Mouse (Mus musculus) neural tube, embryonic 14.5 days (tissue): Measurements from ENCODE around the gene Rac1. TPM values are rescaled to one million over a fixed set of nuclear protein-coding genes. Genes with fewer than 3 reads are reported as not detected.
"Not testable (repeated sequence)": the region's sequence is repeated elsewhere in the genome, so short reads cannot be mapped to it uniquely, and the experiment has no call there.

Source experiments
- ATAC-seq: fragments of 200-750 bp; cut with Nextera tagmentation; 2 replicates; pipeline ENCODE4 v1.8.0; 2017; ENCODE audit warnings: low read depth, mild to moderate bottlenecking, moderate TSS enrichment, moderate library complexity
- H3K27ac ChIP-seq: fragments of 300-500 bp; sonication (generic); 2 replicates; pipeline ENCODE4 v1.5.1; 2014; ENCODE audit warnings: low read depth, mild to moderate bottlenecking, control low read depth, low read length, moderate library complexity, mixed read lengths
- H3K27me3 ChIP-seq: fragments of 300-500 bp; sonication (generic); 2 replicates; pipeline ENCODE4 v1.6.1; 2014; ENCODE audit warnings: low read length; ENCODE audit not compliant: control insufficient read depth, insufficient read depth
- H3K36me3 ChIP-seq: fragments of 300-500 bp; sonication (generic); 2 replicates; pipeline ENCODE4 v1.6.1; 2014; ENCODE audit warnings: low read length, mixed read lengths; ENCODE audit not compliant: control insufficient read depth, insufficient read depth
- H3K4me1 ChIP-seq: fragments of 300-500 bp; sonication (generic); 2 replicates; pipeline ENCODE4 v1.6.1; 2014; ENCODE audit warnings: low read length; ENCODE audit not compliant: control insufficient read depth, insufficient read depth
- H3K4me2 ChIP-seq: fragments of 300-500 bp; sonication (generic); 2 replicates; pipeline ENCODE4 v1.6.1; 2014; ENCODE audit warnings: mild to moderate bottlenecking, low read depth, low read length, control low read depth
- H3K4me3 ChIP-seq: fragments of 300-500 bp; sonication (generic); 2 replicates; pipeline ENCODE4 v1.5.1; 2014; ENCODE audit warnings: low read depth, low read length, control low read depth, mixed read lengths
- H3K9ac ChIP-seq: fragments of 300-500 bp; sonication (generic); replicated peaks from 2 replicates; pipeline ENCODE4 v1.6.1; 2014; ENCODE audit warnings: low read depth, mild to moderate bottlenecking, control low read depth, low read length, mixed read lengths
- H3K9me3 ChIP-seq: fragments of 300-500 bp; sonication (generic); 2 replicates; pipeline ENCODE4 v1.6.1; 2016; ENCODE audit warnings: low read length; ENCODE audit not compliant: control insufficient read depth
- WGBS: fragments of 180-500 bp; shearing (Covaris S2); extraction: QIAGEN DNeasy Blood & Tissue Kit; methylation state at CpG from one replicate; pipeline ENCODE4 v1.1.7; 2014; 5-methylcytosine and 5-hydroxymethylcytosine counted together
- polyA plus RNA-seq: library from polyadenylated mRNA; unstranded; fragments of >200 nt; fragmentation: Nextera tagmentation; extraction: Ambion mirVana; gene quantifications from 2 replicates; pipeline ENCODE4 v1.2.1, GENCODE M21; 2014

Rac1 gene
- polyA plus RNA-seq, 1 experiment from 2014 or later = 454 TPM

GRCm38 (mm10) chr5:143561009-143561408, 33.2 kb upstream of the Rac1 start:
- no peaks in the 10 kb centered on the region for H3K27me3 ChIP-seq
- no peak overlapping the region for H3K4me3 ChIP-seq
- no peak overlapping the region for H3K9ac ChIP-seq
- ATAC-seq = no peak
- H3K9me3 ChIP-seq = no peaks in the 10 kb centered on the region
- no peaks in the 10 kb centered on the region for H3K4me1 ChIP-seq
- 93% methylated on average over 4 of the region's 4 CpGs for WGBS
- H3K27ac ChIP-seq = no peak overlapping the region
- H3K4me2 ChIP-seq = no peak overlapping the region
- H3K36me3 ChIP-seq = no peaks in the 10 kb centered on the region

- WGBS = 98% methylated on average over 3 of the region's 3 CpGs
- no peak overlapping the region for H3K9ac ChIP-seq
- H3K4me3 ChIP-seq = no peak overlapping the region
Measured at GRCm38 (mm10) chr5:143558731-143559130, 30.9 kb upstream of the Rac1 start.

GRCm38 (mm10) chr5:143555233-143555632, 27.4 kb upstream of the Rac1 start:
- Histone ChIP-seq H3K4me3 (no peak overlapping the region), H3K4me2 (no peak overlapping the region), H3K9ac (no peak overlapping the region), H3K27me3 (no peaks in the 10 kb centered on the region), H3K27ac (no peak overlapping the region), H3K9me3 (no peaks in the 10 kb centered on the region), H3K36me3 (no peaks in the 10 kb centered on the region), H3K4me1 (peaks cover 4% of the 10 kb centered on the region)
- no peak for ATAC-seq
- WGBS = 79% methylated on average over 6 of the region's 6 CpGs

More at GRCm38 (mm10) chr5:143558731-143559130, 30.9 kb upstream of the Rac1 start:
- Histone ChIP-seq H3K27me3 (no peaks in the 10 kb centered on the region), H3K4me2 (no peak overlapping the region), H3K27ac (no peak overlapping the region), H3K9me3 (no peaks in the 10 kb centered on the region), H3K36me3 (no peaks in the 10 kb centered on the region), H3K4me1 (no peaks in the 10 kb centered on the region)
- no peak for ATAC-seq

GRCm38 (mm10) chr5:143552911-143553310, 25.1 kb upstream of the Rac1 start:
- ATAC-seq = no peak
- H3K4me2 ChIP-seq = no peak overlapping the region
- no peak overlapping the region for H3K4me3 ChIP-seq
- H3K9me3 ChIP-seq = no peaks in the 10 kb centered on the region
- no peaks in the 10 kb centered on the region for H3K27me3 ChIP-seq
- WGBS = 64% methylated on average over 6 of the region's 6 CpGs
- H3K36me3 ChIP-seq = no peaks in the 10 kb centered on the region
- peaks cover 13% of the 10 kb centered on the region for H3K4me1 ChIP-seq
- no peak overlapping the region for H3K27ac ChIP-seq
- no peak overlapping the region for H3K9ac ChIP-seq

- not testable (repeated sequence) for H3K9me3 ChIP-seq, H3K27me3 ChIP-seq, H3K36me3 ChIP-seq
- ATAC-seq = peak; percentile 62
- Histone ChIP-seq H3K4me1 (peaks cover 13% of the 10 kb centered on the region), H3K27ac (peak overlapping the region; percentile 66), H3K4me2 (peak overlapping the region; percentile 84), H3K4me3 (peak overlapping the region; percentile 78), H3K9ac (peak overlapping the region; percentile 76)
- 0% methylated on average over 20 of the region's 28 CpGs for WGBS
Measured at GRCm38 (mm10) chr5:143548922-143549321, 21.1 kb upstream of the Rac1 start.

- H3K27ac ChIP-seq = peak overlapping the region; percentile 66
- WGBS = under 1% methylated on average over 37 of the region's 37 CpGs
- peak overlapping the region; percentile 76 for H3K9ac ChIP-seq
- H3K36me3 ChIP-seq = no peaks in the 10 kb centered on the region
- ATAC-seq = peak; percentile 92
- peaks cover 13% of the 10 kb centered on the region for H3K4me1 ChIP-seq
- no peaks in the 10 kb centered on the region for H3K27me3 ChIP-seq
- peak overlapping the region; percentile 78 for H3K4me3 ChIP-seq
- H3K4me2 ChIP-seq = peak overlapping the region; percentile 84; the same call in 1 of the 2 replicates
- H3K9me3 ChIP-seq = no peaks in the 10 kb centered on the region
Measured at GRCm38 (mm10) chr5:143548401-143548846, 20.6 kb upstream of the Rac1 start.

- no peaks in the 10 kb centered on the region for H3K36me3 ChIP-seq
- H3K9ac ChIP-seq = no peak overlapping the region
- no peaks in the 10 kb centered on the region for H3K9me3 ChIP-seq
- no peak overlapping the region for H3K4me2 ChIP-seq
- 61% methylated on average over 10 of the region's 10 CpGs for WGBS
- ATAC-seq = peak; percentile 18; the same call in 1 of the 2 replicates
- peak overlapping the region; percentile 66; the same call in 1 of the 2 replicates for H3K27ac ChIP-seq
- H3K4me3 ChIP-seq = no peak overlapping the region
- no peaks in the 10 kb centered on the region for H3K27me3 ChIP-seq
- H3K4me1 ChIP-seq = peaks cover 13% of the 10 kb centered on the region
Measured at GRCm38 (mm10) chr5:143547866-143548265, 20.0 kb upstream of the Rac1 start.

GRCm38 (mm10) chr5:143547384-143547783, 19.5 kb upstream of the Rac1 start:
- WGBS = 9% methylated on average over 11 of the region's 11 CpGs
- Histone ChIP-seq H3K4me1 (peaks cover 13% of the 10 kb centered on the region), H3K4me3 (no peak overlapping the region), H3K27ac (no peak overlapping the region), H3K27me3 (no peaks in the 10 kb centered on the region), H3K9ac (no peak overlapping the region), H3K4me2 (no peak overlapping the region), H3K9me3 (no peaks in the 10 kb centered on the region), H3K36me3 (no peaks in the 10 kb centered on the region)
- ATAC-seq = no peak

- Histone ChIP-seq H3K9me3 (no peaks in the 10 kb centered on the region), H3K4me1 (no peaks in the 10 kb centered on the region), H3K27me3 (no peaks in the 10 kb centered on the region), H3K9ac (no peak overlapping the region), H3K27ac (no peak overlapping the region), H3K4me3 (no peak overlapping the region), H3K36me3 (no peaks in the 10 kb centered on the region), H3K4me2 (no peak overlapping the region)
- no peak for ATAC-seq
- WGBS = 89% methylated on average over 8 of the region's 8 CpGs
Measured at GRCm38 (mm10) chr5:143539111-143539510, 11.3 kb upstream of the Rac1 start.
